Mouse (Mus musculus) embryo, embryonic 11.5 days (tissue): ENCODE measurements around the gene Bcdin3d.
A peak's percentile ranks its signal among the peaks of the same experiment; 100 is the strongest.

ENCODE experiments used
- DNase-seq: peaks from one replicate; pipeline ENCODE4 v3.0.0-alpha.2; 2012; ENCODE audit warnings: low read depth, low spot score

The Bcdin3d gene

GRCm38 (mm10) chr15:99440112-99440815 lies 34.3 kb downstream of the Bcdin3d start:
- DNase-seq = no peak

- DNase-seq = no peak
Observed at GRCm38 (mm10) chr15:99438966-99439698, 35.4 kb downstream of the Bcdin3d start.

GRCm38 (mm10) chr15:99433913-99434312 lies 40.6 kb downstream of the Bcdin3d start:
- no peak for DNase-seq

GRCm38 (mm10) chr15:99433081-99433718 lies 41.3 kb downstream of the Bcdin3d start:
- DNase-seq = no peak

- DNase-seq = no peak
Observed at GRCm38 (mm10) chr15:99431967-99432366, 42.6 kb downstream of the Bcdin3d start.

- no peak for DNase-seq
Observed at GRCm38 (mm10) chr15:99431504-99431903, 43.0 kb downstream of the Bcdin3d start.

GRCm38 (mm10) chr15:99431063-99431462 lies 43.5 kb downstream of the Bcdin3d start:
- DNase-seq = no peak

GRCm38 (mm10) chr15:99430394-99430793 lies 44.1 kb downstream of the Bcdin3d start:
- DNase-seq = no peak

GRCm38 (mm10) chr15:99423884-99424283 lies 50.6 kb downstream of the Bcdin3d start:
- DNase-seq = no peak

GRCm38 (mm10) chr15:99423131-99423530 lies 51.4 kb downstream of the Bcdin3d start:
- DNase-seq = no peak

- no peak for DNase-seq
Observed at GRCm38 (mm10) chr15:99422551-99422950, 52.0 kb downstream of the Bcdin3d start.

GRCm38 (mm10) chr15:99421676-99422075 lies 52.9 kb downstream of the Bcdin3d start:
- no peak for DNase-seq

GRCm38 (mm10) chr15:99421152-99421551 lies 53.4 kb downstream of the Bcdin3d start:
- DNase-seq = no peak

GRCm38 (mm10) chr15:99420521-99421014 lies 54.0 kb downstream of the Bcdin3d start:
- peak; percentile 67 for DNase-seq

GRCm38 (mm10) chr15:99420101-99420500 lies 54.4 kb downstream of the Bcdin3d start:
- no peak for DNase-seq
